ENCODE assay signal across 8 mouse cellular contexts in the genomic region with DNA sequence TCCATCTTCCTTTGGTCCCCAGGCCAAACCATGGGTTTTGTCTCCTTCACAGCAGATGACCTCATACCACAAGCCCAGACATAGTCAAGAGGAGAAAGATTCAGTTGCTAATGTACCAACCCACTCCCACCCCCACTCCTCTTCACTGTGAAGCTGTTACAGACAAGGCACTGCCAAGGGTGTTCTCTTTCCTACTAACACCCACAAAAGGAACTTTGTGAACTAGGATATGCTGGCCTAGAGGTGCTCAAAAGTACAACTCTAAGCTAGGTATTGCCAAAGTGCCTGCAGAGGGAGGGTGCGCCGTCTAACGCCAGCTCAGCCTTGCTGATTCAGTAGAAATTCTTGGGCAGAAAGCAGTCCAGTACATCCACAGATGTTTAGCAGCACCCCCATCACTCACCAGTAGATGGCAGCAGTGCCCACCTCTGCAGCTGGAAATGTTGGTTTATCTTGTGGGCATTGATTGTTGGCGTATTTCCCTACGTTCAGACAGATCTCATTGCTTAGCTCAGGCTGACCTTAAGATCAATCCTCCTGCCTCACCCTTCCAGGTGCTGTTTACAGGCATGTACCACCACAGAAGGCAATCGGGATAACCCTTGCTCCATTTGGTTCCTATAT. TPM values are rescaled to one million over a fixed set of nuclear protein-coding genes. Genes with fewer than 3 reads are reported as not detected.
A peak's percentile ranks its signal among the peaks of the same experiment; 100 is the strongest.
DNase-seq lines count a peak whose midpoint lies in the region; ATAC-seq lines count a peak whose summit lies in the region.

No protein-coding gene starts in this region.

- H3K9me3 ChIP-seq in forebrain, embryonic 12.5 days, result no peaks in the 10 kb centered on the region
- H3K9me3 ChIP-seq in hindbrain, embryonic 10.5 days, result no peaks in the 10 kb centered on the region

- no peak overlapping the region for H3K4me3 ChIP-seq in forebrain, embryonic 12.5 days (replicated peaks)
- no peak overlapping the region for H3K4me3 ChIP-seq in hindbrain, embryonic 10.5 days

- ATAC-seq in forebrain, embryonic 12.5 days (ENCODE audit: low FRiP score), result peak; percentile 33

- no peak overlapping the region for H3K9ac ChIP-seq in forebrain, embryonic 12.5 days

- H3K27me3 ChIP-seq in forebrain, embryonic 12.5 days, result no peaks in the 10 kb centered on the region
- H3K27me3 ChIP-seq in hindbrain, embryonic 10.5 days (ENCODE audit: insufficient read depth, poor library complexity, severe bottlenecking), result no peaks in the 10 kb centered on the region

- 33% methylated on average over 6 of the region's 6 CpGs for WGBS in forebrain, embryonic 12.5 days
- 33% methylated on average over 6 of the region's 6 CpGs for WGBS in hindbrain, embryonic 10.5 days

- no peak overlapping the region for H3K4me2 ChIP-seq in forebrain, embryonic 12.5 days

- H3K4me1 ChIP-seq in forebrain, embryonic 12.5 days, result no peaks in the 10 kb centered on the region
- H3K4me1 ChIP-seq in hindbrain, embryonic 10.5 days (replicated peaks), result no peaks in the 10 kb centered on the region

- H3K27ac ChIP-seq in forebrain, embryonic 12.5 days, result no peak overlapping the region
- no peak overlapping the region for H3K27ac ChIP-seq in hindbrain, embryonic 10.5 days

- peak; percentile 79 for DNase-seq in ES-CJ7 (ENCODE audit: low read depth, low spot score)
- DNase-seq in c-Kit-positive CD71-negative TER-119-negative erythroid progenitor cells, embryonic 14.5 days (ENCODE audit: low read depth), result peak; percentile 63
- peak; percentile 78 for DNase-seq in hindbrain, embryonic 10.5 days (ENCODE audit: low spot score)
- DNase-seq in layer of hippocampus, adult 9-10 months (ENCODE audit: low spot score), result peak; percentile 76
- peak; percentile 87 for DNase-seq in lung, postnatal 10 days
- peak; percentile 88 for DNase-seq in retina, embryonic 14.5 days (ENCODE audit: low spot score)
- DNase-seq in thymus, postnatal 25 days, result peak; percentile 66

- no peaks in the 10 kb centered on the region for H3K36me3 ChIP-seq in forebrain, embryonic 12.5 days (replicated peaks)
- no peaks in the 10 kb centered on the region for H3K36me3 ChIP-seq in hindbrain, embryonic 10.5 days

RNA-seq across cellular contexts. Expression of gene Myh11, which starts 54.0 kb away (rescaled TPM):
- 0.15 and 0.43 TPM in 2 replicates for polyA plus RNA-seq in forebrain, embryonic 12.5 days (2016; fragmentation: Nextera tagmentation; extraction: Ambion mirVana)
- polyA plus RNA-seq in hindbrain, embryonic 10.5 days (2016; fragmentation: Nextera tagmentation; extraction: Ambion mirVana), result 0.04 and 0.06 TPM in 2 replicates
